In genomic region chr3:130620517-130621146, GRCm38 (mm10) we compare ENCODE assay signal across 22 mouse cellular contexts. TPM values are rescaled to one million over a fixed set of nuclear protein-coding genes. Genes with fewer than 3 reads are reported as not detected.
DNase-seq lines count a peak whose midpoint lies in the region; ATAC-seq and TF ChIP-seq lines count a peak whose summit lies in the region.
"Had no signal": no experiment of that assay in that cellular context is flagged by ENCODE, and none has a peak within 500 bp of the region (broad histone marks: within the 10 kb centered on the region; RNA-seq: fewer than 3 reads in every experiment).

No protein-coding gene starts in this region.

- TF ChIP-seq CTCF in kidney, adult 2 months (conservative IDR thresholded peaks at IDR 0.05; ENCODE audit: insufficient read depth, insufficient read length, low read depth, low read length) = no peak

- peak; percentile 87 for ATAC-seq in frontal cortex, adult (ENCODE audit: low TSS enrichment)
- ATAC-seq: inflammation-experienced regulatory T-cells, adult 6 months; liver, postnatal 0 days; midbrain, embryonic 13.5 days had no signal

- H3K27me3 ChIP-seq in limb, embryonic 10.5 days (ENCODE audit: low read depth, poor library complexity, severe bottlenecking) = peaks cover 26% of the 10 kb centered on the region
- H3K27me3 ChIP-seq in kidney, adult 2 months (replicated peaks; ENCODE audit: control insufficient read depth, insufficient read depth, low read length) = no peaks in the 10 kb centered on the region
- H3K27me3 ChIP-seq: hindbrain, embryonic 12.5 days; midbrain, embryonic 13.5 days; neural tube, embryonic 13.5 days had no signal

- no peak for DNase-seq in frontal cortex, postnatal 10 days (ENCODE audit: low spot score in 2 of 2)
- peak; percentile 11 for DNase-seq in right cerebral cortex, postnatal 25 days
- DNase-seq in right cerebral cortex, postnatal 4 days = no peak
- no peak for DNase-seq in limb, embryonic 10.5 days (ENCODE audit: low spot score)
- peak; percentile 27 for DNase-seq in telencephalon, adult 2 months (ENCODE audit: low read depth, low spot score)
- DNase-seq in cerebellum, adult 11-12 months = no peak
- DNase-seq in kidney, adult 2 months = no peak
- DNase-seq: adrenal gland, adult 2 months; cerebellum, postnatal 36 days; gastrocnemius, postnatal 36 days; heart, postnatal 10 days; kidney, postnatal 36 days; liver, postnatal 0 days; lung, postnatal 10 days; thymus, postnatal 36 days had no signal

- TF ChIP-seq POLR2A in kidney, adult 2 months (IDR thresholded peaks at IDR 0.05; ENCODE audit: low read depth, low read length) = no peak

- WGBS in limb, embryonic 10.5 days = 63% methylated on average over 12 of the region's 12 CpGs
- 75% methylated on average over 12 of the region's 12 CpGs for WGBS in kidney, adult 2 months

- peaks cover 21% of the 10 kb centered on the region for H3K4me1 ChIP-seq in limb, embryonic 10.5 days
- no peaks in the 10 kb centered on the region for H3K4me1 ChIP-seq in kidney, adult 2 months (ENCODE audit: control insufficient read depth, insufficient read depth, low read length)

- H3K27ac ChIP-seq in limb, embryonic 10.5 days = 0 out of 2 replicates have a peak overlapping the region, but pooled peaks have one; percentile 30
- no peak overlapping the region for H3K27ac ChIP-seq in kidney, adult 2 months (ENCODE audit: insufficient read depth, low read depth, low read length)
- H3K27ac ChIP-seq: heart, embryonic 10.5 days; hindbrain, embryonic 12.5 days; midbrain, embryonic 13.5 days; neural tube, embryonic 13.5 days had no signal

- no peaks in the 10 kb centered on the region for H3K36me3 ChIP-seq in limb, embryonic 10.5 days
- H3K36me3 ChIP-seq in kidney, adult 2 months (ENCODE audit: control insufficient read depth, insufficient read depth, low read length) = no peaks in the 10 kb centered on the region
- H3K36me3 ChIP-seq: heart, embryonic 10.5 days; hindbrain, embryonic 12.5 days; midbrain, embryonic 13.5 days; neural tube, embryonic 13.5 days had no signal

- no peaks in the 10 kb centered on the region for H3K9me3 ChIP-seq in limb, embryonic 10.5 days (replicated peaks)
- H3K9me3 ChIP-seq: heart, embryonic 10.5 days; hindbrain, embryonic 12.5 days; midbrain, embryonic 13.5 days; neural tube, embryonic 13.5 days had no signal

- H3K4me3 ChIP-seq in limb, embryonic 10.5 days = no peak overlapping the region; the same call in 1 of the 2 replicates
- no peak overlapping the region for H3K4me3 ChIP-seq in kidney, adult 2 months (ENCODE audit: insufficient read depth, low read depth, low read length)
- H3K4me3 ChIP-seq: heart, embryonic 10.5 days; hindbrain, embryonic 12.5 days; midbrain, embryonic 13.5 days; neural tube, embryonic 13.5 days had no signal

RNA-seq across cellular contexts. Expression of gene Etnppl, which starts 3.4 kb away (rescaled TPM):
- not detected in 2 replicates for polyA plus RNA-seq in limb, embryonic 10.5 days (2016; fragmentation: Nextera tagmentation; extraction: Ambion mirVana)
- polyA plus RNA-seq in kidney, adult 2 months (2012; rRNA removed) = 2.4 and 3.0 TPM in 2 replicates
- polyA plus RNA-seq: adrenal gland, adult 2 months; heart, embryonic 10.5 days; hindbrain, embryonic 12.5 days; midbrain, embryonic 13.5 days; neural tube, embryonic 13.5 days; testis, adult 2 months had no signal

Comparison
In these comparisons a context has a peak if more than half of its experiments do, and no peak if none do; other contexts are left out.
1. DNase-seq: peak in right cerebral cortex, postnatal 25 days (single experiment) and telencephalon, adult 2 months (single experiment); none in frontal cortex, postnatal 10 days (0 of 2), right cerebral cortex, postnatal 4 days (single experiment), limb, embryonic 10.5 days (single experiment), cerebellum, adult 11-12 months (single experiment) and kidney, adult 2 months (single experiment).